Mouse (Mus musculus) CH12.LX (cell line): ENCODE measurements at regions not wholly inside any gene's neighbourhood (a gene's known extent, or its start where the extent isn't known, plus 50 kb on each side); places are given as distances from the start of the nearest gene placed in this dataset.

Experiments
- DNase-seq: peaks from one replicate; pipeline ENCODE4 v3.0.0-alpha.2; 2013; ENCODE audit errors: extremely low read depth
- H3K27ac ChIP-seq: 2 replicates; pipeline ENCODE4 v1.5.1; 2012; ENCODE audit warnings: low read depth, mild to moderate bottlenecking, control low read depth, moderate library complexity; ENCODE audit not compliant: insufficient read depth
- H3K27me3 ChIP-seq: replicated peaks from 2 replicates; pipeline ENCODE3; 2012; ENCODE audit warnings: inconsistent platforms
- H3K36me3 ChIP-seq, 2 experiments: replicated peaks in 1 of 2; 2 replicates each; pipeline versions ENCODE3 to v1.6.1; 2012; ENCODE audit warnings: inconsistent platforms in 1 of 2, low read length in 1 of 2, mild to moderate bottlenecking in 1 of 2, mixed read lengths in 1 of 2, moderate library complexity in 1 of 2; ENCODE audit not compliant: control insufficient read depth in 1 of 2, insufficient read depth in 1 of 2
- H3K4me1 ChIP-seq, 2 experiments: 2 replicates each; pipeline ENCODE4 v1.6.1; 2012; ENCODE audit warnings: inconsistent platforms in 1 of 2, moderate library complexity in 1 of 2; ENCODE audit not compliant: insufficient read depth in 2 of 2, control insufficient read depth in 1 of 2
- H3K4me2 ChIP-seq: 2 replicates; pipeline ENCODE4 v1.6.1; 2012; ENCODE audit warnings: low read depth, mild to moderate bottlenecking, control low read depth; ENCODE audit not compliant: poor library complexity, insufficient read depth, severe bottlenecking
- H3K4me3 ChIP-seq, 3 experiments: fragments of 150-350 bp in 1 of 3; sonication (generic) in 1 of 3; replicated peaks in 1 of 3; 2 replicates each; pipeline versions ENCODE3 to v1.5.1; 2011 to 2012; ENCODE audit warnings: low read depth in 2 of 3, low read length in 2 of 3, mild to moderate bottlenecking in 2 of 3, moderate library complexity in 2 of 3, control low read depth in 1 of 3, improper control_type of control experiment in 1 of 3, inconsistent platforms in 1 of 3, mixed read lengths in 1 of 3; ENCODE audit not compliant: poor library complexity in 1 of 3
- H3K79me2 ChIP-seq: replicated peaks from 2 replicates; pipeline ENCODE4 v1.6.1; 2012; ENCODE audit warnings: mild to moderate bottlenecking, moderate library complexity; ENCODE audit not compliant: control insufficient read depth, poor library complexity, insufficient read depth, severe bottlenecking; ENCODE audit errors: extremely low read depth
- H3K9ac ChIP-seq: 2 replicates; pipeline ENCODE4 v1.6.1; 2012; ENCODE audit warnings: low read depth, mild to moderate bottlenecking, control low read depth, moderate library complexity; ENCODE audit not compliant: insufficient read depth
- H3K9me3 ChIP-seq: replicated peaks from 2 replicates; pipeline ENCODE3; 2012; ENCODE audit warnings: low read length, inconsistent platforms, mixed read lengths
- BHLHE40 ChIP-seq: IDR thresholded peaks from 2 replicates; pipeline ENCODE4 v1.6.1; 2011; ENCODE audit warnings: mild to moderate bottlenecking, low read depth, low read length, improper control_type of control experiment
- CHD2 ChIP-seq: IDR thresholded peaks from 2 replicates; pipeline ENCODE4 v1.6.1; 2011; ENCODE audit warnings: low read length, improper control_type of control experiment
- CTCF ChIP-seq, 2 experiments: IDR thresholded peaks in 1 of 2; conservative IDR thresholded peaks in 1 of 2; 2 replicates each; pipeline ENCODE4 v1.5.1; 2011 to 2012; ENCODE audit warnings: low read depth in 2 of 2, low read length in 2 of 2, improper control_type of control experiment in 1 of 2, inconsistent platforms in 1 of 2, mild to moderate bottlenecking in 1 of 2, moderate library complexity in 1 of 2
- E2F4 ChIP-seq: IDR thresholded peaks from 2 replicates; pipeline ENCODE4 v1.6.1; 2011; ENCODE audit warnings: low read depth, low read length, improper control_type of control experiment; ENCODE audit not compliant: insufficient replicate concordance
- ELF1 ChIP-seq: IDR thresholded peaks from 2 replicates; pipeline ENCODE4 v1.6.1; 2014; ENCODE audit warnings: low read depth, mild to moderate bottlenecking, inconsistent platforms, low read length, improper control_type of control experiment
- ETS1 ChIP-seq: conservative IDR thresholded peaks from 2 replicates; pipeline ENCODE4 v1.6.1; 2012; ENCODE audit warnings: low read depth, mild to moderate bottlenecking, inconsistent platforms, low read length, improper control_type of control experiment, moderate library complexity
- GABPA ChIP-seq: IDR thresholded peaks from 2 replicates; pipeline ENCODE4 v1.6.1; 2012; ENCODE audit warnings: low read depth, low read length, improper control_type of control experiment, inconsistent platforms; ENCODE audit not compliant: insufficient replicate concordance
- JUN ChIP-seq: IDR thresholded peaks from 2 replicates; pipeline ENCODE4 v1.6.1; 2011; ENCODE audit warnings: low read depth, mild to moderate bottlenecking, low read length, improper control_type of control experiment, moderate library complexity; ENCODE audit not compliant: insufficient read depth
- KAT2A ChIP-seq: IDR thresholded peaks from 2 replicates; pipeline ENCODE4 v1.6.1; 2012; ENCODE audit warnings: low read length, improper control_type of control experiment, inconsistent platforms; ENCODE audit not compliant: insufficient replicate concordance
- MAZ ChIP-seq: IDR thresholded peaks from 2 replicates; pipeline ENCODE4 v1.6.1; 2012; ENCODE audit warnings: low read depth, mild to moderate bottlenecking, inconsistent platforms, low read length, improper control_type of control experiment, moderate library complexity
- MEF2A ChIP-seq: IDR thresholded peaks from 2 replicates; pipeline ENCODE4 v1.6.1; 2014; ENCODE audit warnings: low read depth, mild to moderate bottlenecking, inconsistent platforms, low read length, improper control_type of control experiment, borderline replicate concordance
- MYC ChIP-seq: IDR thresholded peaks from 2 replicates; pipeline ENCODE4 v1.6.1; 2011; ENCODE audit warnings: low read depth, mild to moderate bottlenecking, improper control_type of control experiment, low read length
- NELFE ChIP-seq: IDR thresholded peaks from 2 replicates; pipeline ENCODE4 v1.6.1; 2011; ENCODE audit warnings: low read depth, low read length, improper control_type of control experiment
- PAX5 ChIP-seq: IDR thresholded peaks from 2 replicates; pipeline ENCODE4 v1.6.1; 2012; ENCODE audit warnings: low read length, inconsistent platforms, mixed read lengths
- RCOR1 ChIP-seq: conservative IDR thresholded peaks from 2 replicates; pipeline ENCODE4 v1.6.1; 2012; ENCODE audit warnings: low read depth, mild to moderate bottlenecking, inconsistent platforms, low read length, improper control_type of control experiment
- SIN3A ChIP-seq: IDR thresholded peaks from 2 replicates; pipeline ENCODE4 v1.6.1; 2012; ENCODE audit warnings: low read length, improper control_type of control experiment, inconsistent platforms
- SMC3 ChIP-seq: IDR thresholded peaks from 2 replicates; pipeline ENCODE4 v1.6.1; 2011; ENCODE audit warnings: low read depth, low read length, improper control_type of control experiment
- TBP ChIP-seq: conservative IDR thresholded peaks from 2 replicates; pipeline ENCODE4 v1.6.1; 2011; ENCODE audit warnings: low read depth, low read length, improper control_type of control experiment
- USF1 ChIP-seq: IDR thresholded peaks from 2 replicates; pipeline ENCODE4 v1.6.1; 2014; ENCODE audit warnings: low read depth, mild to moderate bottlenecking, inconsistent platforms, low read length, improper control_type of control experiment
- ZMIZ1 ChIP-seq: IDR thresholded peaks from 2 replicates; pipeline ENCODE4 v1.6.1; 2012; ENCODE audit warnings: low read depth, mild to moderate bottlenecking, inconsistent platforms, low read length, improper control_type of control experiment
- ZNF384 ChIP-seq: IDR thresholded peaks from 2 replicates; pipeline ENCODE4 v1.6.1; 2012; ENCODE audit warnings: low read depth, low read length, improper control_type of control experiment, inconsistent platforms
- dilution Hi-C: fragments of 300-500 bp; cut with MboI; formaldehyde crosslinking; loops from 2 replicates; pipeline ENCODE4 v1.14.3; 2020; ENCODE audit warnings: low sequenced_read_pairs; ENCODE audit not compliant: extremely low pct_unique_long_range_greater_than_20kb, extremely low pct_ligation_motif_present
- in situ Hi-C: fragments of 300-500 bp; cut with MboI; formaldehyde crosslinking; loops from 3 replicates; pipeline ENCODE4 v1.14.3; 2019; ENCODE audit warnings: low sequenced_read_pairs, low pct_ligation_motif_present, low pct_unique_long_range_greater_than_20kb, mixed read lengths

- Histone ChIP-seq H3K79me2 (no peaks in the 10 kb centered on the region), H3K9me3 (no peaks in the 10 kb centered on the region), H3K27me3 (no peaks in the 10 kb centered on the region), H3K4me1 (peaks cover 3 to 8% of the 10 kb centered on the region in 2 experiments; a peak in 3 of 4 replicates), H3K9ac (no peak overlapping the region), H3K27ac (no peak overlapping the region), H3K4me2 (no peak overlapping the region), H3K36me3 (no peaks in the 10 kb centered on the region), H3K4me3 (no peak overlapping the region)
- DNase-seq, result peak; percentile 21
- in situ Hi-C loops, result no loop called here
- dilution Hi-C loops, result no loop called here
- no peak for TF ChIP-seq E2F4
- TF ChIP-seq ZNF384, result no peak
- TF ChIP-seq ETS1, result 0 out of 2 replicates have a peak, but pooled peaks have one; percentile 15
- peak; percentile 93 for TF ChIP-seq BHLHE40
- TF ChIP-seq MAZ, result no peak
- no peak for TF ChIP-seq RCOR1
- no peak for TF ChIP-seq MEF2A
- no peak for TF ChIP-seq CTCF (conservative IDR thresholded peaks at IDR 0.05 in 1 of 2, IDR thresholded peaks at IDR 0.05 in 1 of 2; ENCODE audit: low read depth in 2 of 2, low read length in 2 of 2)
- no peak for TF ChIP-seq NELFE
- TF ChIP-seq, all 38 proteins: peak for 2
These were observed 150.6 kb downstream of the Klf5 start for GRCm38 (mm10) chr14:99449112-99449511.

- H3K9me3 ChIP-seq, result no peaks in the 10 kb centered on the region
- no peak for DNase-seq
- H3K27me3 ChIP-seq, result no peaks in the 10 kb centered on the region
- H3K4me1 ChIP-seq, result peaks cover 3 to 8% of the 10 kb centered on the region in 2 experiments; a peak in 3 of 4 replicates
- in situ Hi-C loops (no loop called here), dilution Hi-C loops (no loop called here)
- H3K4me3 ChIP-seq, result no peak overlapping the region
- no peaks in the 10 kb centered on the region for H3K36me3 ChIP-seq
- TF ChIP-seq JUN (no peak), NELFE (no peak), MYC (no peak), SIN3A (no peak), USF1 (no peak), TBP (no peak), MAZ (no peak), BHLHE40 (no peak), ELF1 (no peak), MEF2A (no peak), KAT2A (no peak), GABPA (no peak), SMC3 (no peak), CHD2 (no peak), CTCF (conservative IDR thresholded peaks at IDR 0.05 in 1 of 2, IDR thresholded peaks at IDR 0.05 in 1 of 2; ENCODE audit: low read depth in 2 of 2, low read length in 2 of 2) (no peak), ZMIZ1 (no peak), RCOR1 (no peak), PAX5 (no peak), ZNF384 (no peak)
- H3K79me2 ChIP-seq, result no peaks in the 10 kb centered on the region
- H3K9ac ChIP-seq, result no peak overlapping the region
- no peak overlapping the region for H3K4me2 ChIP-seq
- no peak overlapping the region for H3K27ac ChIP-seq
These were observed 151.4 kb downstream of the Klf5 start for GRCm38 (mm10) chr14:99449870-99450269.
